20 mouse cellular contexts compared by ENCODE assay signal in the genomic region with DNA sequence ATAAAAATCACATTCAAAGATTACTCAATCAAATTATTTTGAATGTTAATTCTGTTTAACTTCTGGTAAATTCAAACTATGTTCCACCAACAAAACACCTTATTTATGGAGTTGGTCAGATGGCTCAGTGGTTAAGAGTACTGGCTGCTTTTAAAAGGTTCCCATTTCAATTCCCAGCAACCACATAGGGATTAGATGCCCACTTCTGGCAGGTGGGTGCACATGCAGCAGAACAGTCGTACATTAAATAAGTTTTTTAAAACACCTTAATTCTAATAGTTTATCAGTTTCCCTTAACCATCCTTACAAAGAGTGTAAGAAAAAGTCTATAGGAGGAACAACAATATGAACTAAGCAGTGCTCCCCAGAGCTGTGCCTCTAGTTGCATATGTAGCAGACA. TPM values are rescaled to one million over a fixed set of nuclear protein-coding genes. Genes with fewer than 3 reads are reported as not detected.
DNase-seq lines count a peak whose midpoint lies in the region; ATAC-seq and TF ChIP-seq lines count a peak whose summit lies in the region.
"Had no signal": no experiment of that assay in that cellular context is flagged by ENCODE, and none has a peak within 500 bp of the region (broad histone marks: within the 10 kb centered on the region; RNA-seq: fewer than 3 reads in every experiment).

No protein-coding gene starts in this region.

- no peak overlapping the region for H3K4me3 ChIP-seq in heart, adult 2 months
- no peak overlapping the region for H3K4me3 ChIP-seq in heart, embryonic 11.5 days (ENCODE audit: low read depth, low read length)
- no peak overlapping the region for H3K4me3 ChIP-seq in kidney, embryonic 16.5 days (ENCODE audit: low read length)
- no peak overlapping the region for H3K4me3 ChIP-seq in left cerebral cortex, adult 2 months
- H3K4me3 ChIP-seq: embryonic facial prominence, embryonic 10.5 days; embryonic facial prominence, embryonic 12.5 days; forebrain, embryonic 13.5 days; forebrain, embryonic 15.5 days had no signal

- H3K4me2 ChIP-seq in heart, embryonic 11.5 days: no peak overlapping the region
- no peak overlapping the region for H3K4me2 ChIP-seq in kidney, embryonic 16.5 days (replicated peaks; ENCODE audit: low read depth, low read length)
- H3K4me2 ChIP-seq: embryonic facial prominence, embryonic 12.5 days; forebrain, embryonic 13.5 days; forebrain, embryonic 15.5 days had no signal

- in situ Hi-C loops in Patski (cut with MboI; ENCODE audit: low pct_unique_long_range_greater_than_20kb): no loop called here

- no peaks in the 10 kb centered on the region for H3K79me2 ChIP-seq in heart, adult 2 months (replicated peaks; ENCODE audit: control insufficient read depth, insufficient read depth, low read length)

- peaks cover 4% of the 10 kb centered on the region for H3K36me3 ChIP-seq in heart, adult 2 months (ENCODE audit: control insufficient read depth, insufficient read depth, low read length)
- peaks cover 17% of the 10 kb centered on the region for H3K36me3 ChIP-seq in heart, embryonic 11.5 days (ENCODE audit: control insufficient read depth, insufficient read depth, low read length)
- H3K36me3 ChIP-seq in kidney, embryonic 16.5 days (ENCODE audit: insufficient read depth, low read length): peaks cover 42% of the 10 kb centered on the region

- POLR2A ChIA-PET in Patski (lab: Charles Lee): no interaction called here

- H3K27ac ChIP-seq in heart, adult 2 months: no peak overlapping the region
- H3K27ac ChIP-seq in heart, embryonic 11.5 days (ENCODE audit: low read depth, low read length): no peak overlapping the region
- H3K27ac ChIP-seq in kidney, embryonic 16.5 days (ENCODE audit: low read length): no peak overlapping the region
- H3K27ac ChIP-seq in left cerebral cortex, adult 2 months: no peak overlapping the region
- H3K27ac ChIP-seq: embryonic facial prominence, embryonic 10.5 days; embryonic facial prominence, embryonic 12.5 days; forebrain, embryonic 13.5 days; forebrain, embryonic 15.5 days had no signal

- intact Hi-C loops in heart, adult 2 months (cut with DNase I): no loop called here
- intact Hi-C loops in left cerebral cortex, adult 2 months (cut with DNase I): loop anchor here (5.0 kb wide), 1 partner anchor 1022 kb away; no protein-coding TSS in a partner anchor
- intact Hi-C loops in left cerebral cortex, postnatal 10 days (cut with DNase I): loop anchor here (10.0 kb wide), 1 partner anchor 1050 kb away; no protein-coding TSS in a partner anchor

- H3K9ac ChIP-seq in heart, adult 2 months (ENCODE audit: low read depth, low read length): no peak overlapping the region
- no peak overlapping the region for H3K9ac ChIP-seq in heart, embryonic 11.5 days (ENCODE audit: low read depth, low read length)
- H3K9ac ChIP-seq in kidney, embryonic 16.5 days (replicated peaks; ENCODE audit: low read length): no peak overlapping the region
- H3K9ac ChIP-seq: embryonic facial prominence, embryonic 12.5 days; forebrain, embryonic 13.5 days; forebrain, embryonic 15.5 days had no signal

- no peaks in the 10 kb centered on the region for H3K4me1 ChIP-seq in heart, adult 2 months (ENCODE audit: control insufficient read depth, insufficient read depth, low read length)
- H3K4me1 ChIP-seq in heart, embryonic 11.5 days (ENCODE audit: control insufficient read depth, insufficient read depth, low read length): no peaks in the 10 kb centered on the region
- no peaks in the 10 kb centered on the region for H3K4me1 ChIP-seq in kidney, embryonic 16.5 days (ENCODE audit: insufficient read depth, low read length)
- H3K4me1 ChIP-seq: embryonic facial prominence, embryonic 10.5 days; embryonic facial prominence, embryonic 12.5 days; forebrain, embryonic 13.5 days; forebrain, embryonic 15.5 days had no signal

- peak; percentile 64 for TF ChIP-seq CTCF in heart, adult 2 months (IDR thresholded peaks at IDR 0.05)
- peak; percentile 47 for TF ChIP-seq CTCF in left cerebral cortex, adult 2 months (IDR thresholded peaks at IDR 0.05)
- TF ChIP-seq CTCF in Patski (IDR thresholded peaks at IDR 0.05): peak; percentile 60

- 89% methylated on average over 1 of the region's 1 CpGs for WGBS in heart, adult 2 months
- WGBS in heart, embryonic 11.5 days (ENCODE audit: insufficient replicate concordance): 81% methylated on average over 1 of the region's 1 CpGs
- 85% methylated on average over 1 of the region's 1 CpGs for WGBS in kidney, embryonic 16.5 days

- no peak for ATAC-seq in heart, embryonic 11.5 days (replicated peaks; ENCODE audit: insufficient number of reproducible peaks, low FRiP score, low TSS enrichment)
- no peak for ATAC-seq in kidney, embryonic 16.5 days (ENCODE audit: low FRiP score, low TSS enrichment)
- ATAC-seq in Patski: no peak
- no peak for ATAC-seq in monocyte, adult 5-6 weeks (replicated peaks; ENCODE audit: insufficient number of reproducible peaks, low FRiP score, low TSS enrichment, poor library complexity, severe bottlenecking)
- ATAC-seq: activated CD4-positive, CD25-positive, alpha-beta regulatory T cell, adult 4 months; forebrain, embryonic 13.5 days; forebrain, embryonic 15.5 days had no signal

- H3K27me3 ChIP-seq in heart, adult 2 months (ENCODE audit: control insufficient read depth, insufficient read depth, low read length): no peaks in the 10 kb centered on the region
- H3K27me3 ChIP-seq in heart, embryonic 11.5 days (ENCODE audit: control insufficient read depth, insufficient read depth, low read length): no peaks in the 10 kb centered on the region
- H3K27me3 ChIP-seq in kidney, embryonic 16.5 days (ENCODE audit: insufficient read depth, low read length): no peaks in the 10 kb centered on the region
- no peaks in the 10 kb centered on the region for H3K27me3 ChIP-seq in Patski
- H3K27me3 ChIP-seq: embryonic facial prominence, embryonic 12.5 days; forebrain, embryonic 13.5 days; forebrain, embryonic 15.5 days had no signal

- no peak for TF ChIP-seq POLR2A in heart, adult 2 months (IDR thresholded peaks at IDR 0.05; ENCODE audit: insufficient read depth, low read depth, low read length)

- DNase-seq in heart, adult 2 months: no peak
- peak; percentile 6 for DNase-seq in kidney, adult 9 months
- DNase-seq in left cerebral cortex, adult 2 months (ENCODE audit: extremely low spot score in 1 of 2, low spot score in 2 of 2): no peak
- no peak for DNase-seq in left cerebral cortex, postnatal 10 days (ENCODE audit: extremely low spot score in 1 of 2, low spot score in 2 of 2)
- no peak for DNase-seq in Patski (ENCODE audit: low read depth, low spot score)
- DNase-seq: adrenal gland, adult 8-10 months; adrenal gland, postnatal 14 days; adrenal gland, postnatal 36 days; cerebellum, adult 11-12 months; cerebellum, adult 2 months; cerebellum, adult 9-10 months; cerebellum, postnatal 25 days had no signal

- H3K9me3 ChIP-seq in heart, embryonic 11.5 days (replicated peaks; ENCODE audit: control insufficient read depth, low read length): no peaks in the 10 kb centered on the region; the same call in 1 of the 2 replicates
- H3K9me3 ChIP-seq in kidney, embryonic 16.5 days (ENCODE audit: low read length): peaks cover 5% of the 10 kb centered on the region; the same call in 1 of the 2 replicates
- H3K9me3 ChIP-seq: embryonic facial prominence, embryonic 12.5 days; forebrain, embryonic 13.5 days; forebrain, embryonic 15.5 days had no signal

- TF ChIP-seq EP300 in heart, adult 2 months (IDR thresholded peaks at IDR 0.05; ENCODE audit: insufficient read depth, low read depth, low read length): no peak

- CTCF ChIA-PET in Patski (lab: Charles Lee): interaction anchor here (1.1 kb wide), 1 partner anchor 10 kb away, joined by 4 read pairs; no protein-coding TSS in a partner anchor

RNA-seq across cellular contexts. Expression of a gene that starts 24.8 kb away (rescaled TPM):
- 10 to 100 TPM; 37.9 to 43.5 TPM for total RNA-seq in heart, adult 2 months (2021)
- polyA plus RNA-seq in heart, adult 2 months (2012; rRNA removed): 3.5 and 7.8 TPM in 2 replicates
- 51.6 and 52.7 TPM in 2 replicates for polyA plus RNA-seq in heart, embryonic 11.5 days (2014; fragmentation: Nextera tagmentation; extraction: Ambion mirVana)
- 57.3 and 58.7 TPM in 2 replicates for polyA plus RNA-seq in kidney, embryonic 16.5 days (2015; fragmentation: Nextera tagmentation; extraction: Ambion mirVana)
- 10 to 100 TPM; 60.7 to 61.0 TPM for total RNA-seq in left cerebral cortex, adult 2 months (2021)
- 10 to 100 TPM; 41.8 to 45.3 TPM for total RNA-seq in left cerebral cortex, postnatal 10 days (2021)
- 69.2 TPM for polyA plus RNA-seq in Patski (2021)
- 188 to 284 TPM (median 196 TPM) in 3 replicates for total RNA-seq in monocyte, adult 5-6 weeks (2017)
